Mouse (Mus musculus) adrenal gland, adult 8-10 months (tissue): ENCODE measurements around the gene Gm49394. TPM values are rescaled to one million over a fixed set of nuclear protein-coding genes. Genes with fewer than 3 reads are reported as not detected.

ENCODE experiments used
- DNase-seq: peaks from one replicate; pipeline ENCODE4 v3.0.0; 2022
- total RNA-seq, 4 experiments: library from RNA; stranded (reverse); gene quantifications; 2 replicates each; pipeline ENCODE4 v1.2.4; 2022

The Gm49394 gene
- not detected for total RNA-seq

DNA sequence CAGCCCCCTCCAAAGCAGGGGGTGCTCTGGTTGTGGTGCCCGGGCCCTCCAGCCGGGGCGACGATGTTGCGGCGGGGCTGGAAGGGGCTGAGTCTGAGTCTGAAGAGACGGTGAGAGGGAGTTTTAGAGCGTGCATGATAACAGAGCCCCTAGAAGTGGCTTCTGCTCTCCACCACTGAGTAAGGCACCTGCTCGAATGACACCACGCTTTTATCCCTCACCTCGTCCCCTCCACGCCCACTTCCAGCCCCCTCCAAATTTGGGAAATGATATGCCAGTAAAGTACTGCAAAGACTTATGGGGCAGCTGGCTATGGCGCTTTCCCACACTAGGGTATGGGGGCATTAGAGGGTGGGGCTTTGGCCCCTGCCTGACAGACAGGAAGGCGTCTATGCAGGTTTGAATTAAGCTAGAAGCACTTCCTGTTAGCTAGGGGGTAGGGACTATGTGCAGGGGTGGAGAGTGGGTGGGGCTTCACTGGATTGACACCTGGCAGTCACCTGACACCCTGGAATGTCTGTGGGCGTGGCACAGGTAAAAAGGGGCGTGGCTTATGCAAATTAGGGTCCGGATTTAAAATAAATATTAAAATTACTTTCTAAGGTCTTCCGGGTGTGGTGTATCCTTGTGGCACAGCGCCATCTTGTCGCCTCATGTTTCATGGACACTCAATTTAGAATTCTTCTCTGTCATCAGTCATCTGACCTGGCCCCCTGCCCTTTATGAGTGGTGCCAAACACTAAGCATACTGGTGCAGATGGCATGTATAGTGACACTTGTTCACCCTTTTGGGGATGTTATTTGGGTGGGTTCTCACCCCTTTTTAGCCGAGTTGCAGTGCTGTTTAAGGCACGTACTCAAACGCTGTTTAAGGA lies at the start of gene Gm49394:
Gene Gm49394, minus strand, starts transcription at position 192 of the 875 bp plus-strand sequence.
- no peak for DNase-seq

GRCm38 (mm10) chr7:142714783-142715498 lies 45.2 kb upstream of the Gm49394 start:
- peak; percentile 4 for DNase-seq

GRCm38 (mm10) chr7:142706873-142707272 lies 37.1 kb upstream of the Gm49394 start:
- DNase-seq: no peak

GRCm38 (mm10) chr7:142699334-142699860 lies 29.7 kb upstream of the Gm49394 start:
- DNase-seq: no peak

- DNase-seq: peak; percentile 65
Observed at GRCm38 (mm10) chr7:142678611-142679010, 8.9 kb upstream of the Gm49394 start.

GRCm38 (mm10) chr7:142675644-142676043 lies 5.9 kb upstream of the Gm49394 start:
- DNase-seq: no peak

- no peak for DNase-seq
Observed at GRCm38 (mm10) chr7:142675141-142675540, 5.4 kb upstream of the Gm49394 start.

GRCm38 (mm10) chr7:142672120-142672519 lies 2.4 kb upstream of the Gm49394 start:
- DNase-seq: no peak

DNA sequence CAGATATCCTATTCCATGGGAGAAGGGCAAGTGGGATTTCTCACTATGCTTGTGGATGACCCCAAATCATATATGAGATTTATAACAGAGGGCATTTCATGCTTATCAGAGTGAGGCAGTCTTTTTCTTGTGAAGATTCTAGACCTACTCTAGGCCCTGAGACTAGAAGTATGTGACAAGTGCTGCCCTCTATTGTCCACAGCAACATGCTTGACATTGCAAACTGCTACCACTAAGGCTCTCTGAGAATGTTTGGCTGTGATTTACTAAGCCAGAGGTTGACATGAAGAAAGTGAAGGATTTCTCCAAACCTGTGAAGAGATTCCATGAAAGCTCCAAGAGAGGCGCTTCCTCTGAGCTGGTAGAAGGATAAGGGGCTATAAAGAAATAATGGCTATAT lies 1.3 kb upstream of the Gm49394 start:
- DNase-seq: no peak

DNA sequence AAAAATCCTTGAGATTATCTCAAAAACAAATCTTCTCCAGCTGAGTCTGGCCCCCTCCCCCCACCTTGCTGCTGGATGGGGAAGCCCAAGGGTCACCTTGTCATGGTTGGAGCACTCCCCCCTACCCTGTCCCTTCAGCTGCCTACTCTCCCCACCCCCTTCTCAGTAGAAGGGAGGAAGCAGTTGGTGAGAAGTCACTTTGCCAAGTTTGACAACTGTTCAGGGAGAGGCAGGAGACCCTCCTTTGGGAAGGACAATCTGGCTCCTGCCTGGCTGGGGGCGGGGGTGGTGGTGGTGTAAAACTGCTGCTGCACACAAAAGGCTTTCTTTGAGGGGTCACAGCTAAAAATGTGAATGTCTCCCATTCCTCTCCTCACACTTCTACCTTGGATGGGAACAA lies 1.4 kb downstream of the Gm49394 start:
- DNase-seq: no peak

DNA sequence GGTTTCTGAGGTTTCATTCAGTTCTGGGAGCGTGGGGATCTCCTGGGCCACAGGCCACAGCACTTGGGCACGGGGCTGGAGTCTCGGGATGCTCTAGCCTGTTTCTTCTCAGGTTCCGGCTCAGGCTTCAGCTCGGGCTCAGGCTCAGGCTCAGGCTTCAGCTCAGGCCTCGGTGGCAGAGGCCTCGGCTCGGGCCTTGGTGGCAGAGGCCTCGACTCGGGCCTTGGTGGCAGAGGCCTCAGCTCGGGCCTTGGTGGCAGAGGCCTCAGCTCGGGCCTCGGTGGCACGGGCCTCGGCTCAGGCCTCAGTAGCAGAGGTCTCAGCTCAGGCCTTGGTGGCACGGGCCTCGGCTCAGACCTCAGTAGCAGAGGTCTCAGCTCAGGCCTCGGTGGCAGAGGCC lies 2.2 kb downstream of the Gm49394 start:
- DNase-seq: no peak

DNA sequence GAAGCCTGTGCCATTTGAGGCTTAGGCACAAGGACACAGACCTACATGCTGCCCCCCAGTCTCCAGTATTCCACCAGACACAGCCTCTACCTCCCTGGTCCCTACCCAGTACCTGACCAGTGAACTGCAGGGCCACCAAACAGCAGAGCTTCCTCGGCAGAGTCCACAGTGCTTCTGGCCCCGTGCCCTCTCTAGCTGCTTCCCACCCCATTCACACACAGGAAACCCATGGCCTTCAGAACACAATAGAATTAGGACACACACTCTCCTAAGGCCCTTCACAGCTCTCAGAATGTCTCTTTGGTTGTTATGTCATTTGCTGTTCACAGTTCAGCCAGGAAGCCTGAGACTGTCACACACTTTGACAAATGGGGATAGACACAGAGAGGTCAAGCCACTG lies 3.1 kb downstream of the Gm49394 start, which contains the start of gene Igf2:
Gene Igf2, minus strand, starts transcription at position 158 of the 400 bp plus-strand sequence.
- DNase-seq: no peak

DNA sequence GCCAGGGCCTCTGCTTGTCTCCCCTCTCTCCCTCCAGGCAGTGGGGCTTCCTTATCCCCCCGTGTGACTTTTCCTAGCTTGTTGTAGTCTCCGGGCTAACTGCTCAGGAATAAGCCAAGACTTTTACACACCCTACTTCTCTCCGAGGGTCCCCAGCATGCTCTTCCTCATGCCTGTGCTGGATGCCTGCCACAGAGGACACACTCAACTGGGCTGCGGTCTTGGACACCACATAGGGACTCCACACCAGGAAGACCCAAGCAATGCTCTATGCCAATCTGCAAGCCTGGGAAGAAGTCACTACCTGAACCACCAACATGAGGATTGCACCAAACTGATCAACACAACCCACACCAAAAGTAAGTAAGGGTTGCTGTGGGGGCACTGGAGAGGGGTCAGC lies 3.6 kb downstream of the Gm49394 start:
- no peak for DNase-seq

GRCm38 (mm10) chr7:142665364-142665763 lies 4.4 kb downstream of the Gm49394 start:
- no peak for DNase-seq

GRCm38 (mm10) chr7:142664465-142665029 lies 5.2 kb downstream of the Gm49394 start:
- no peak for DNase-seq

DNA sequence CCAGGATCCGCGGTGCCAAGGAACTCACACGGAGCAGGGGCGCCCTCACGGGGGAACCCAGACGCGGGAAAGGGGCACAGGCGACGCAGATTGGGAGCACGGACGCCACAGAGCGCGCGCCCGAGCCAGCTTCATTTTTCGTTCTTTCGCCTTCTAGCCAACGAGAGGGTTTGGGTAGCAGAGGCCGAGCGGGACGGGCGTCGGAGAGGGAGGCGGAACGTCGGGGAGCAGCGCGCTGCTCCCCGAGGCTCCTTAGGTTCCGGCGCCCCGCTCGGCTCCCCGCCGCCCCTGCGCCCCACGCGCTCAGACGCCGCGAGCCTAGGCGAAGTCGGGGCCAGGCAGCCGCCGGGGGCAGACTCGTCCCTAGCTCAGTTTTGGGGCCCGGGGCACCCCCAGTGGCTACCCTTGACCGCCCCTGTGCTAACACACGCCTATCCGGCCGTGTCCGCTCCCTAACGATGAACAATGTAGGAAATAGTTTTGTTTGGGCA lies 5.8 kb downstream of the Gm49394 start:
- no peak for DNase-seq

DNA sequence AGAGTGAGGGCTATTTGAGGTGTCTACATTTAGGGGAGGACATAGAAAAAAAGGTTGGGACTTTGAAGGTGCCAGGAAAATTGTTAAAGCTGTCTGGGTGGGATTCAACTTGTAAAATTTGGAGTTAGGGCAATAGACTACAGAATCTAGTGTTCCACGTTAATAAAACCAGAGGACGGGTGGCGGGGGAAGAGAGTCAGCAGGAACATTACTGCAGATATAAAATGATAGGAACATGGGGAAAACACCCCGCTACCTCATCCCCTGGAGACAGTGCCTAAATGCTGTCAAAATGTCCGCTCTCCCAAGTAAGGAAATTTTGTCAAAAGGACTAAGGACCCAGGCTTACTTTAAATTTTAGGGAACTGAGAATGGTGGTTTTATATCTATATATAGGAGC lies 6.6 kb downstream of the Gm49394 start:
- no peak for DNase-seq

- DNase-seq: no peak
Observed at GRCm38 (mm10) chr7:142661811-142662210, 7.9 kb downstream of the Gm49394 start.

DNA sequence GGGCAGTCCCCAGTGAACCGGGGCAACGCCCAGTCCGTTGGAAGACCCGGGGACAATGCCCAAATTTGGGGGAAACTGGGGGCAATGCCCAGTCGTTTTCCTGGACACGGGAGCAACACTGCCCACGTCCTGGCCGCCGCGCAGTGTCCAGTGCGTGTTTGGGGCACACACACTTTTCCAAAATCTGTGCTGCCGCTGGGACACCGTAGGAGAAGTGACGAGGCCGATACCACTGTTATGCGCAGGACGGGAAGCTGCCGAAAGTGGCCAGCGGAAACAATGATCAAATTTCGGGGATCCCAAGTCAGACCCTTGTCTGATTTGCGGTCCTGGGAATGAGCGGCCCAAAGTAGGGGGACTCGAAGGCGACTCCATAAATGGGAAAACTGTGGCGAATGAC lies 8.7 kb downstream of the Gm49394 start:
- DNase-seq: no peak

- no peak for DNase-seq
Observed at GRCm38 (mm10) chr7:142660651-142660945, 9.1 kb downstream of the Gm49394 start.

DNA sequence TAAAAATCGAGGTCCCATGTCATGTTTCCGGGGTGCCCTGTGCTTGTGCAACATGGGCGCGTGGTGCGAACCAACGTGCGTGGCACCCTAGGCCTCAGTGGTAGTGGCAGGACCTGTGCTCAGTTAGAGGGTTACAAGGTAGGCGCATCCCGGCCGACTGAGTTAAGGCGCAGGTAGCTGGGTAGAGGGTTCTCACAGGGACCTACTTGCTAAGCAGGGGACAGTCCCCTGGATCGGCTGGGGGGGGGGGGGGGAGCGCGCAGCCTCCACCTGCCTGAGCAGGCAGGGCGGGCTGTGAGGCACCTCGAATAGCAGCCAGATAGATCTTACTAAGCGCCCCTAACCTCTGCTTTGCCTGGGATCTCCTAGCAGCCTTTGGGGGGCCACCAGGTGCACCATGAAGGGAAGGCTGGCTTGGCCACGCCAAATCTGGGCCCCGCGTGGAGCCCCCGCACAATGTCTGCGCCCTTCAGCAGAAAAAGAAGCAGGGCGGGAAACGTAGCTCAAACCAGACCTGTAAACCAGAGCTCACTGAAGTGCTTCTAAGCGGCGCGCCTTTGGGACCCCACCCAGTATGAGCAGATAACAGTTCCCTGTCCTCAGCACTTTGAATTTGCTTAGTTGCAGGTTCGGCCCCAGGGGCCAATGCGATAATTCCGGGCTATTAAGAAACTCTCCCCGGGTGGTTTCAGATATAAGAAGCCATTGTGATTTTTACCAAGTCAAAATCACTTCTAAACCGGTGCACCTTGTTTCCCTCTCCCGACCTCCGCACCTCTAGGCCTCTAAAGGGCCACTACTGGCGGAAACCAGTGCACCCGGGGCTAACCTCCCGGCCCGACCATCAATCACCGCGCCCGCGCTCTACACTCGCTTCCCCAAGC lies 9.7 kb downstream of the Gm49394 start:
- no peak for DNase-seq

DNA sequence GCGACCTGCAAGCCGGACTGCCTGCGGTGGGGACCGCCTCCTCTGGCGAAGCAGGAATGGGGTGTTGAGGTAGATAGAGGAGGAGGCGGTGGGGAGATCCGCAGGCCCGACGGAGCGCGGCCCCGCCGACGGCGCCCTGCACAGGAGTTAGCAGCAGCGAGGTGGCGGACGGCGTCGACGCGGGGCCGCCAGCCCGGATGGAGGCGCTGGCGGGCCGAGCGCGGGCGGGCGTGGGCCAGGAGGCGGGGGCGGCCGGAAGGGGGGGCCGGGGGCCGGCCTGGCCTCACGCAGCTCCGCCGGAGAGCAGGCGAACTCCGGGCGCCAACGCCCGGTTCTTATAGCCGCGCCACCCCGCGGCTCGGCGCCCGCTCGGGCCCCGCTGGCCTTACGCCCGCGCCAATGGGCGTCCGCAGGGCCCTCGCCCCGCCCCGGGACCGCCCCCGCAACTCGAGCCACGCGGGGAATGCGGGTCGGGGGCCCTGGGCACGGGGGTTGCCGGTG lies 10.5 kb downstream of the Gm49394 start:
- no peak for DNase-seq
